Mouse (Mus musculus) kidney, adult 2 months (tissue): Measurements from ENCODE around the gene Slc40a1. TPM values are rescaled to one million over a fixed set of nuclear protein-coding genes. Genes with fewer than 3 reads are reported as not detected.
A peak's percentile ranks its signal among the peaks of the same experiment; 100 is the strongest.

Experiments
- DNase-seq: peaks from one replicate; pipeline ENCODE4 v3.0.0; 2021
- H3K27ac ChIP-seq: fragments of 200-500 bp; 2 replicates; pipeline ENCODE4 v1.5.1; 2012; ENCODE audit warnings: low read depth, low read length, control low read depth, inconsistent platforms; ENCODE audit not compliant: insufficient read depth
- H3K27me3 ChIP-seq: fragments of 200-500 bp; replicated peaks from 2 replicates; pipeline ENCODE4 v1.6.1; 2012; ENCODE audit warnings: mild to moderate bottlenecking, moderate library complexity, low read length, inconsistent platforms; ENCODE audit not compliant: control insufficient read depth, insufficient read depth
- H3K36me3 ChIP-seq: fragments of 200-500 bp; 2 replicates; pipeline ENCODE4 v1.6.1; 2012; ENCODE audit warnings: mild to moderate bottlenecking, moderate library complexity, low read length, inconsistent platforms; ENCODE audit not compliant: control insufficient read depth, insufficient read depth
- H3K4me1 ChIP-seq: fragments of 200-500 bp; 2 replicates; pipeline ENCODE4 v1.6.1; 2011; ENCODE audit warnings: low read length; ENCODE audit not compliant: control insufficient read depth, insufficient read depth
- H3K4me3 ChIP-seq: fragments of 200-500 bp; 2 replicates; pipeline ENCODE4 v1.5.1; 2011; ENCODE audit warnings: mild to moderate bottlenecking, low read depth, low read length, control low read depth; ENCODE audit not compliant: insufficient read depth
- CTCF ChIP-seq: fragments of 200-500 bp; conservative IDR thresholded peaks from 2 replicates; pipeline ENCODE4 v1.5.1; 2011; ENCODE audit warnings: low read depth, mild to moderate bottlenecking, control low read depth, low read length, moderate library complexity, mixed read lengths; ENCODE audit not compliant: insufficient read depth, insufficient read length
- POLR2A ChIP-seq: fragments of 200-500 bp; IDR thresholded peaks from one replicate; pipeline ENCODE4 v1.6.1; 2011; ENCODE audit warnings: low read depth, low read length, control low read depth
- WGBS: fragments of 180-500 bp; shearing (Covaris S2); methylation state at CpG from one replicate; pipeline ENCODE4 v1.1.7; 2018; 5-methylcytosine and 5-hydroxymethylcytosine counted together
- polyA plus RNA-seq: library from polyadenylated mRNA; depleted of rRNA; stranded (reverse); fragments of >200 nt; gene quantifications from 2 replicates; pipeline ENCODE4 v1.2.3, GENCODE M21; 2012

Gene Slc40a1
- polyA plus RNA-seq, 1 experiment, result 34.2 TPM

- peak overlapping the region; percentile 46; the same call in 1 of the 2 replicates for H3K27ac ChIP-seq
- no peak for DNase-seq
- WGBS, result 59% methylated on average over 3 of the region's 3 CpGs
- H3K4me3 ChIP-seq, result no peak overlapping the region
- H3K27me3 ChIP-seq, result no peaks in the 10 kb centered on the region
- no peaks in the 10 kb centered on the region for H3K36me3 ChIP-seq
- TF ChIP-seq POLR2A (no peak), CTCF (no peak)
- H3K4me1 ChIP-seq, result peaks cover 6% of the 10 kb centered on the region; the same call in 1 of the 2 replicates
Observed at GRCm38 (mm10) chr1:45868479-45869137, 57.7 kb downstream of the Slc40a1 start.

GRCm38 (mm10) chr1:45868050-45868449, 58.3 kb downstream of the Slc40a1 start:
- Histone ChIP-seq H3K27ac (no peak overlapping the region), H3K36me3 (no peaks in the 10 kb centered on the region), H3K4me1 (peaks cover 6% of the 10 kb centered on the region; the same call in 1 of the 2 replicates), H3K4me3 (no peak overlapping the region), H3K27me3 (no peaks in the 10 kb centered on the region)
- 75% methylated on average over 1 of the region's 1 CpGs for WGBS
- TF ChIP-seq CTCF (no peak), POLR2A (no peak)
- peak; percentile 33 for DNase-seq

GRCm38 (mm10) chr1:45866288-45867018, 59.9 kb downstream of the Slc40a1 start:
- TF ChIP-seq CTCF (no peak), POLR2A (no peak)
- 40% methylated on average over 3 of the region's 3 CpGs for WGBS
- peaks cover 9% of the 10 kb centered on the region for H3K4me1 ChIP-seq
- no peak overlapping the region for H3K4me3 ChIP-seq
- no peaks in the 10 kb centered on the region for H3K27me3 ChIP-seq
- no peak for DNase-seq
- peak overlapping the region; percentile 68 for H3K27ac ChIP-seq
- no peaks in the 10 kb centered on the region for H3K36me3 ChIP-seq

- WGBS, result 43% methylated on average over 5 of the region's 5 CpGs
- TF ChIP-seq CTCF, result no peak
- no peak for TF ChIP-seq POLR2A
- Histone ChIP-seq H3K27me3 (no peaks in the 10 kb centered on the region), H3K4me3 (no peak overlapping the region), H3K4me1 (peaks cover 9% of the 10 kb centered on the region), H3K36me3 (no peaks in the 10 kb centered on the region), H3K27ac (peak overlapping the region; percentile 68; the same call in 1 of the 2 replicates)
- no peak for DNase-seq
Observed at GRCm38 (mm10) chr1:45865727-45866126, 60.6 kb downstream of the Slc40a1 start.

GRCm38 (mm10) chr1:45865316-45865715, 61.0 kb downstream of the Slc40a1 start:
- WGBS, result 34% methylated on average over 1 of the region's 1 CpGs
- TF ChIP-seq CTCF, result no peak

GRCm38 (mm10) chr1:45864564-45865014, 61.7 kb downstream of the Slc40a1 start:
- Histone ChIP-seq H3K27ac (no peak overlapping the region), H3K4me3 (no peak overlapping the region), H3K36me3 (no peaks in the 10 kb centered on the region), H3K27me3 (no peaks in the 10 kb centered on the region), H3K4me1 (peaks cover 14% of the 10 kb centered on the region)
- TF ChIP-seq POLR2A (no peak), CTCF (no peak)
- peak; percentile 73 for DNase-seq
- 48% methylated on average over 4 of the region's 4 CpGs for WGBS

More at GRCm38 (mm10) chr1:45865316-45865715, 61.0 kb downstream of the Slc40a1 start:
- Histone ChIP-seq H3K4me1 (peaks cover 9% of the 10 kb centered on the region), H3K36me3 (no peaks in the 10 kb centered on the region), H3K4me3 (no peak overlapping the region), H3K27me3 (no peaks in the 10 kb centered on the region), H3K27ac (0 out of 2 replicates have a peak overlapping the region, but pooled peaks have one; percentile 3)
- peak; percentile 58 for DNase-seq

GRCm38 (mm10) chr1:45863641-45864040, 62.7 kb downstream of the Slc40a1 start:
- Histone ChIP-seq H3K4me1 (peaks cover 11% of the 10 kb centered on the region), H3K27ac (no peak overlapping the region), H3K36me3 (no peaks in the 10 kb centered on the region), H3K4me3 (no peak overlapping the region), H3K27me3 (no peaks in the 10 kb centered on the region)
- WGBS, result 92% methylated on average over 3 of the region's 3 CpGs
- DNase-seq, result no peak
- TF ChIP-seq CTCF (no peak), POLR2A (no peak)
